Mouse (Mus musculus) midbrain, embryonic 11.5 days (tissue): ENCODE measurements at regions not wholly inside any gene's neighbourhood (a gene's known extent, or its start where the extent isn't known, plus 50 kb on each side); places are given as distances from the start of the nearest gene placed in this dataset.

Source experiments
- ATAC-seq: fragments of 200-750 bp; cut with Nextera tagmentation; 2 replicates; pipeline ENCODE4 v1.8.0; 2017; ENCODE audit warnings: moderate TSS enrichment, moderate library complexity; ENCODE audit not compliant: low FRiP score
- DNase-seq: peaks from one replicate; pipeline ENCODE4 v3.0.0; 2015; ENCODE audit warnings: low spot score; ENCODE audit errors: missing footprints
- H3K27ac ChIP-seq: fragments of 300-500 bp; sonication (generic); 2 replicates; pipeline ENCODE4 v1.5.1; 2014; ENCODE audit warnings: low read depth, low read length
- H3K27me3 ChIP-seq: fragments of 300-500 bp; sonication (generic); 2 replicates; pipeline ENCODE4 v1.6.1; 2014; ENCODE audit warnings: mild to moderate bottlenecking, low read length, moderate library complexity, mixed read lengths; ENCODE audit not compliant: control insufficient read depth, insufficient read depth
- H3K36me3 ChIP-seq: fragments of 300-500 bp; sonication (generic); 2 replicates; pipeline ENCODE4 v1.6.1; 2014; ENCODE audit warnings: mild to moderate bottlenecking, low read length, moderate library complexity, mixed read lengths; ENCODE audit not compliant: control insufficient read depth, insufficient read depth
- H3K4me1 ChIP-seq: fragments of 300-500 bp; sonication (generic); 2 replicates; pipeline ENCODE4 v1.6.1; 2014; ENCODE audit warnings: low read length; ENCODE audit not compliant: control insufficient read depth, insufficient read depth
- H3K4me2 ChIP-seq: fragments of 300-500 bp; sonication (generic); 2 replicates; pipeline ENCODE4 v1.6.1; 2014; ENCODE audit warnings: mild to moderate bottlenecking, moderate library complexity
- H3K4me3 ChIP-seq: fragments of 300-500 bp; sonication (generic); 2 replicates; pipeline ENCODE4 v1.5.1; 2014; ENCODE audit warnings: low read depth, low read length
- H3K9ac ChIP-seq: fragments of 300-500 bp; sonication (generic); 2 replicates; pipeline ENCODE4 v1.6.1; 2014; ENCODE audit warnings: low read length
- H3K9me3 ChIP-seq: fragments of 300-500 bp; sonication (generic); 2 replicates; pipeline ENCODE4 v1.6.1; 2016; ENCODE audit warnings: low read length; ENCODE audit not compliant: control insufficient read depth
- WGBS: fragments of 180-500 bp; shearing (Covaris S2); extraction: QIAGEN DNeasy Blood & Tissue Kit; methylation state at CpG from one replicate; pipeline ENCODE4 v1.1.7; 2014; 5-methylcytosine and 5-hydroxymethylcytosine counted together

- no peaks in the 10 kb centered on the region for H3K4me1 ChIP-seq
- ATAC-seq (no peak), DNase-seq (no peak)
- no peak overlapping the region for H3K4me2 ChIP-seq
- H3K9me3 ChIP-seq = no peaks in the 10 kb centered on the region
- H3K4me3 ChIP-seq = no peak overlapping the region
- H3K27me3 ChIP-seq = no peaks in the 10 kb centered on the region
- H3K9ac ChIP-seq = no peak overlapping the region
- no peaks in the 10 kb centered on the region for H3K36me3 ChIP-seq
- 69% methylated on average over 6 of the region's 6 CpGs for WGBS
- H3K27ac ChIP-seq = no peak overlapping the region
These were observed 53.2 kb upstream of the Eml4 start for GRCm38 (mm10) chr17:83297379-83298121.
